In the genomic region with DNA sequence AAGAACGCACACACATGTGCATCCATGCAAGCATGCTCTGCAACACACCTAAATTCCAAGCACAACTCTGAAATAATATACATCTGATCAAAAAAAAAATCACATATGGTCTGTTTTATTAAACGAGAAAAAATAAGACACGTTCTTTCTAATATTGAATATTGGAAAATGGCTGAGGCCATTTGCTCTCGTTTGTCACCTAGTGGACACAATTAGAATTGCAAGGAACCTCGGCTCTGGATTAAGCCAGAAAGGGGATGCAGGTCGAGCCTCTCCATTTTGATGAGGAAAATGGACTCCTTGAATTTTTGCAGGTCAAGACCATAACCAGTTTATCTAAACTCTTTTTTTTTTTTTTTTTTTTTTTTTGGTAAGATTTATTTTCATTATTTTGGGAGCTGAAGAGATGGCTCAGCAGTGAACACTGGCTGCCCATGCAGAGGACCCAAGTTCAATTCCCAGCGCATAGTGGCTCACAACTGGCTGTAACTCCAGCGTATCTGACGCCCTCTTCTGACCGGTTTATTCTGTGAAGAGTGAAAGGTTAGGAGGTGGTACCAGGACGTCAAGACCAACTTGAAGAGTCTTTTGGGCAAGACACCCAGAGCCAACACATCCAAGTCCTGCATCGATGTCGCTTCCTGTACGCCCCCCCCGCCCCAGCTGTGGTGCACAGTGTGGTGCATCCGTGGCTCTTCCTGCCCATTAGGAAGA, we compare ENCODE assay signal across 8 mouse cellular contexts. TPM values are rescaled to one million over a fixed set of nuclear protein-coding genes. Genes with fewer than 3 reads are reported as not detected.
DNase-seq lines count a peak whose midpoint lies in the region; ATAC-seq lines count a peak whose summit lies in the region.

No protein-coding gene starts in this region.

- H3K4me1 ChIP-seq in kidney, embryonic 15.5 days: peaks cover 4% of the 10 kb centered on the region; the same call in 1 of the 2 replicates
- H3K4me1 ChIP-seq in embryonic facial prominence, embryonic 14.5 days (ENCODE audit: control insufficient read depth, insufficient read depth, low read length): no peaks in the 10 kb centered on the region

- no peak for ATAC-seq in kidney, embryonic 15.5 days (replicated peaks; ENCODE audit: low FRiP score)
- no peak for ATAC-seq in embryonic facial prominence, embryonic 14.5 days (ENCODE audit: low read depth)

- H3K9me3 ChIP-seq in kidney, embryonic 15.5 days (replicated peaks): no peaks in the 10 kb centered on the region
- H3K9me3 ChIP-seq in embryonic facial prominence, embryonic 14.5 days (ENCODE audit: control insufficient read depth, low read length): no peaks in the 10 kb centered on the region

- H3K27ac ChIP-seq in kidney, embryonic 15.5 days: no peak overlapping the region
- H3K27ac ChIP-seq in embryonic facial prominence, embryonic 14.5 days (replicated peaks; ENCODE audit: low read depth, low read length): no peak overlapping the region

- no peaks in the 10 kb centered on the region for H3K36me3 ChIP-seq in kidney, embryonic 15.5 days
- no peaks in the 10 kb centered on the region for H3K36me3 ChIP-seq in embryonic facial prominence, embryonic 14.5 days (ENCODE audit: control insufficient read depth, insufficient read depth, low read length)

- WGBS in kidney, embryonic 15.5 days: 62% methylated on average over 16 of the region's 16 CpGs
- 56% methylated on average over 16 of the region's 16 CpGs for whole genome bisulfite sequencing in embryonic facial prominence, embryonic 14.5 days

- H3K9ac ChIP-seq in kidney, embryonic 15.5 days: no peak overlapping the region
- H3K9ac ChIP-seq in embryonic facial prominence, embryonic 14.5 days (ENCODE audit: low read depth, low read length): no peak overlapping the region

- no peak overlapping the region for H3K4me3 ChIP-seq in kidney, embryonic 15.5 days (replicated peaks)
- H3K4me3 ChIP-seq in embryonic facial prominence, embryonic 14.5 days (ENCODE audit: low read depth, low read length): no peak overlapping the region

- peak; percentile 38 for DNase-seq in kidney, adult 18-20 months
- DNase-seq in CD4-positive, CD25-positive, alpha-beta regulatory T cell, adult 2 months (ENCODE audit: low read depth, low spot score): peak; percentile 72
- DNase-seq in MN1 (ENCODE audit: low spot score): peak; percentile 68
- DNase-seq in embryonic facial prominence, embryonic 14.5 days (ENCODE audit: low spot score): peak; percentile 40
- DNase-seq in mesoderm, embryonic 11.5 days (ENCODE audit: low read depth, low spot score): peak; percentile 64
- DNase-seq in ovary, postnatal 10 days (ENCODE audit: low spot score): no peak
- no peak for DNase-seq in frontal cortex, postnatal 10 days (ENCODE audit: low spot score in 2 of 2)

- no peak overlapping the region for H3K4me2 ChIP-seq in kidney, embryonic 15.5 days
- H3K4me2 ChIP-seq in embryonic facial prominence, embryonic 14.5 days (ENCODE audit: low read depth, low read length): no peak overlapping the region

- H3K27me3 ChIP-seq in kidney, embryonic 15.5 days: no peaks in the 10 kb centered on the region
- no peaks in the 10 kb centered on the region for H3K27me3 ChIP-seq in embryonic facial prominence, embryonic 14.5 days (replicated peaks; ENCODE audit: control insufficient read depth, insufficient read depth, low read length)

RNA-seq across cellular contexts. Expression of gene Naa25, which starts 4.9 kb away (rescaled TPM):
- 43.7 and 44.5 TPM in 2 replicates for polyA plus RNA-seq in kidney, embryonic 15.5 days (2015; fragmentation: Nextera tagmentation; extraction: Ambion mirVana)
- 38.0 and 40.3 TPM in 2 replicates for polyA plus RNA-seq in embryonic facial prominence, embryonic 14.5 days (2014; fragmentation: Nextera tagmentation; extraction: Ambion mirVana)

RNA-seq across cellular contexts. Expression of gene Trafd1, which starts 7.4 kb away (rescaled TPM):
- 51.2 and 55.6 TPM in 2 replicates for polyA plus RNA-seq in kidney, embryonic 15.5 days (2015; fragmentation: Nextera tagmentation; extraction: Ambion mirVana)
- polyA plus RNA-seq in embryonic facial prominence, embryonic 14.5 days (2014; fragmentation: Nextera tagmentation; extraction: Ambion mirVana): 71.8 and 75.8 TPM in 2 replicates

RNA-seq across cellular contexts. Expression of gene Tmem116, which starts 58.9 kb away (rescaled TPM):
- polyA plus RNA-seq in kidney, embryonic 15.5 days (2015; fragmentation: Nextera tagmentation; extraction: Ambion mirVana): 6.7 and 8.5 TPM in 2 replicates
- 2.6 and 3.6 TPM in 2 replicates for polyA plus RNA-seq in embryonic facial prominence, embryonic 14.5 days (2014; fragmentation: Nextera tagmentation; extraction: Ambion mirVana)

RNA-seq across cellular contexts. Expression of gene Erp29, which starts 59.5 kb away (rescaled TPM):
- 165 and 174 TPM in 2 replicates for polyA plus RNA-seq in kidney, embryonic 15.5 days (2015; fragmentation: Nextera tagmentation; extraction: Ambion mirVana)
- 157 and 159 TPM in 2 replicates for polyA plus RNA-seq in embryonic facial prominence, embryonic 14.5 days (2014; fragmentation: Nextera tagmentation; extraction: Ambion mirVana)

Comparison
In these comparisons a context has a peak if more than half of its experiments do, and no peak if none do; other contexts are left out.
1. DNase-seq: peak in kidney, adult 18-20 months (single experiment), CD4-positive, CD25-positive, alpha-beta regulatory T cell, adult 2 months (single experiment), MN1 (single experiment), embryonic facial prominence, embryonic 14.5 days (single experiment) and mesoderm, embryonic 11.5 days (single experiment); none in ovary, postnatal 10 days (single experiment) and frontal cortex, postnatal 10 days (0 of 2).